Mouse (Mus musculus): ENCODE measurements around the gene Tdrd12. TPM values are rescaled to one million over a fixed set of nuclear protein-coding genes. Genes with fewer than 3 reads are reported as not detected.
"Not testable (repeated sequence)": the region's sequence is repeated elsewhere in the genome, so short reads cannot be mapped to it uniquely, and the experiment has no call there.

Tdrd12 gene
- total and polyA plus RNA-seq, 2 experiments from 2014 or later: 0.30 to 0.52 TPM

GRCm38 (mm10) chr7:35583476-35584025, 46.0 kb upstream of the Tdrd12 start:
- no peaks in the 10 kb centered on the region for H3K36me3 ChIP-seq (ENCODE audit: insufficient read depth)
- 9% methylated on average over 11 of the region's 11 CpGs for WGBS
- ATAC-seq: no peak

GRCm38 (mm10) chr7:35582719-35583118, 45.2 kb upstream of the Tdrd12 start:
- peak; percentile 22 for TF ChIP-seq CTCF (IDR thresholded peaks at IDR 0.05; ENCODE audit: low read depth)
- H3K4me2 ChIP-seq (ENCODE audit: low read depth): no peak overlapping the region
- H3K27ac ChIP-seq (ENCODE audit: low read depth, low read length): no peak overlapping the region
- peaks cover 10% of the 10 kb centered on the region for H3K4me1 ChIP-seq (ENCODE audit: insufficient read depth)
- H3K36me3 ChIP-seq (ENCODE audit: insufficient read depth): no peaks in the 10 kb centered on the region
- DNase-seq (no peak), ATAC-seq (no peak)
- H3K9ac ChIP-seq: no peak overlapping the region
- no peak overlapping the region for H3K4me3 ChIP-seq (ENCODE audit: low read depth, low read length)
- WGBS: 71% methylated on average over 5 of the region's 5 CpGs
- peaks cover 22% of the 10 kb centered on the region for H3K27me3 ChIP-seq (ENCODE audit: insufficient read depth, low read length)
- no peaks in the 10 kb centered on the region for H3K9me3 ChIP-seq (ENCODE audit: low read length)

More at GRCm38 (mm10) chr7:35583476-35584025, 46.0 kb upstream of the Tdrd12 start:
- Histone ChIP-seq H3K4me3 (ENCODE audit: low read depth, low read length) (no peak overlapping the region), H3K27ac (ENCODE audit: low read depth, low read length) (no peak overlapping the region), H3K9me3 (ENCODE audit: low read length) (no peaks in the 10 kb centered on the region), H3K4me2 (ENCODE audit: low read depth) (no peak overlapping the region), H3K4me1 (ENCODE audit: insufficient read depth) (peaks cover 15% of the 10 kb centered on the region), H3K9ac (no peak overlapping the region), H3K27me3 (ENCODE audit: insufficient read depth, low read length) (peaks cover 22% of the 10 kb centered on the region)
- TF ChIP-seq CTCF (IDR thresholded peaks at IDR 0.05; ENCODE audit: low read depth): no peak
- no peak for DNase-seq

GRCm38 (mm10) chr7:35579849-35580248, 42.3 kb upstream of the Tdrd12 start:
- peaks cover 21% of the 10 kb centered on the region for H3K27me3 ChIP-seq (ENCODE audit: insufficient read depth, low read length)
- 28% methylated on average over 4 of the region's 4 CpGs for WGBS
- H3K4me3 ChIP-seq (ENCODE audit: low read depth, low read length): no peak overlapping the region
- peak; percentile 69 for TF ChIP-seq CTCF (IDR thresholded peaks at IDR 0.05; ENCODE audit: low read depth)
- H3K4me1 ChIP-seq (ENCODE audit: insufficient read depth): no peaks in the 10 kb centered on the region; the same call in 1 of the 2 replicates
- DNase-seq (peak; percentile 41), ATAC-seq (no peak)
- H3K9me3 ChIP-seq (ENCODE audit: low read length): no peaks in the 10 kb centered on the region
- no peaks in the 10 kb centered on the region for H3K36me3 ChIP-seq (ENCODE audit: insufficient read depth)
- no peak overlapping the region for H3K4me2 ChIP-seq (ENCODE audit: low read depth)
- no peak overlapping the region for H3K27ac ChIP-seq (ENCODE audit: low read depth, low read length)
- H3K9ac ChIP-seq: no peak overlapping the region

GRCm38 (mm10) chr7:35570883-35571282, 33.3 kb upstream of the Tdrd12 start:
- H3K27me3 ChIP-seq (ENCODE audit: insufficient read depth, low read length); H3K9ac ChIP-seq; H3K4me1 ChIP-seq (ENCODE audit: insufficient read depth); H3K36me3 ChIP-seq (ENCODE audit: insufficient read depth); H3K4me2 ChIP-seq (ENCODE audit: low read depth); ATAC-seq; H3K9me3 ChIP-seq (ENCODE audit: low read length); H3K27ac ChIP-seq (ENCODE audit: low read depth, low read length); DNase-seq; H3K4me3 ChIP-seq (ENCODE audit: low read depth, low read length): not testable (repeated sequence)
- WGBS: 20% methylated on average over 6 of the region's 6 CpGs
- TF ChIP-seq CTCF (IDR thresholded peaks at IDR 0.05; ENCODE audit: low read depth): peak; percentile 49

GRCm38 (mm10) chr7:35569724-35570123, 32.2 kb upstream of the Tdrd12 start:
- ATAC-seq; H3K4me2 ChIP-seq (ENCODE audit: low read depth); H3K4me3 ChIP-seq (ENCODE audit: low read depth, low read length); H3K27ac ChIP-seq (ENCODE audit: low read depth, low read length); H3K9ac ChIP-seq; DNase-seq; H3K9me3 ChIP-seq (ENCODE audit: low read length); H3K27me3 ChIP-seq (ENCODE audit: insufficient read depth, low read length); H3K4me1 ChIP-seq (ENCODE audit: insufficient read depth); H3K36me3 ChIP-seq (ENCODE audit: insufficient read depth): not testable (repeated sequence)
- WGBS: 88% methylated on average over 4 of the region's 4 CpGs

GRCm38 (mm10) chr7:35565965-35566364, 28.4 kb upstream of the Tdrd12 start:
- H3K9me3 ChIP-seq (ENCODE audit: low read length); H3K27me3 ChIP-seq (ENCODE audit: insufficient read depth, low read length); H3K4me1 ChIP-seq (ENCODE audit: insufficient read depth); H3K36me3 ChIP-seq (ENCODE audit: insufficient read depth); DNase-seq; ATAC-seq; H3K4me2 ChIP-seq (ENCODE audit: low read depth); H3K27ac ChIP-seq (ENCODE audit: low read depth, low read length); H3K4me3 ChIP-seq (ENCODE audit: low read depth, low read length); H3K9ac ChIP-seq: not testable (repeated sequence)
- 83% methylated on average over 13 of the region's 13 CpGs for WGBS

- not testable (repeated sequence) for H3K9me3 ChIP-seq (ENCODE audit: low read length); H3K4me1 ChIP-seq (ENCODE audit: insufficient read depth); ATAC-seq; H3K36me3 ChIP-seq (ENCODE audit: insufficient read depth); H3K27me3 ChIP-seq (ENCODE audit: insufficient read depth, low read length); H3K4me2 ChIP-seq (ENCODE audit: low read depth); H3K4me3 ChIP-seq (ENCODE audit: low read depth, low read length); H3K27ac ChIP-seq (ENCODE audit: low read depth, low read length); H3K9ac ChIP-seq; DNase-seq
- 86% methylated on average over 10 of the region's 10 CpGs for WGBS
Measured at GRCm38 (mm10) chr7:35564872-35565271, 27.3 kb upstream of the Tdrd12 start.

All from forebrain, postnatal 0 days (tissue).